Mouse (Mus musculus) brain, embryonic 14.5 days (tissue): Measurements from ENCODE around the gene Pik3cb.

Experiments used
- CTCF ChIP-seq: fragments of 200-500 bp; IDR thresholded peaks from 2 replicates; pipeline ENCODE4 v1.5.1; 2012; ENCODE audit warnings: inconsistent platforms, mild to moderate bottlenecking, moderate library complexity, borderline replicate concordance; ENCODE audit not compliant: insufficient read depth, insufficient read length; ENCODE audit errors: extremely low read depth
- POLR2A ChIP-seq: fragments of 200-500 bp; IDR thresholded peaks from 2 replicates; pipeline ENCODE4 v1.6.1; 2012; ENCODE audit warnings: mild to moderate bottlenecking, inconsistent platforms, borderline replicate concordance; ENCODE audit not compliant: poor library complexity, insufficient read depth, insufficient read length, severe bottlenecking; ENCODE audit errors: extremely low read depth

GRCm38 (mm10) chr9:99103865-99104264 is 36.6 kb downstream of the Pik3cb start:
- no peak for TF ChIP-seq CTCF
- no peak for TF ChIP-seq POLR2A
